Mouse (Mus musculus) sigmoid colon, adult 10 weeks (tissue): ENCODE results near the gene Dtd2. TPM values are rescaled to one million over a fixed set of nuclear protein-coding genes. Genes with fewer than 3 reads are reported as not detected.

Experiments used
- polyA plus RNA-seq: library from polyadenylated mRNA; stranded (reverse); fragments of 350-450 nt; fragmentation: Illumina TruSeq; extraction: RNeasy Lipid Tissue Mini Kit (QIAGEN cat#74804); gene quantifications from one replicate; pipeline ENCODE4 v1.2.3, GENCODE M21; 2014; ENCODE audit warnings: low read depth, low replicate concordance

Dtd2 gene
- 7.3 TPM for polyA plus RNA-seq

GRCm38 (mm10) chr12:52005877-52006632, at the start of gene Dtd2:
Gene Dtd2 (minus strand): TSS chr12:52006501.

GRCm38 (mm10) chr12:52027963-52028362, 21.7 kb upstream of the Dtd2 start, which contains the start of gene Gpr33:
Gene Gpr33 (minus strand): TSS chr12:52028063.

GRCm38 (mm10) chr12:51971070-51971664, 35.1 kb downstream of the Dtd2 start, which contains the start of gene Heatr5a:
Gene Heatr5a (minus strand): TSS chr12:51971321.

Other genes with a start within 250 kb of the Dtd2 start
- 89.6 TPM for gene Hectd1, start 177.0 kb downstream of the Dtd2 start, polyA plus RNA-seq
- gene Heatr5a, start 35.2 kb downstream of the Dtd2 start, polyA plus RNA-seq = 26.2 TPM
- gene Gpr33, start 21.6 kb upstream of the Dtd2 start, polyA plus RNA-seq = not detected
- 7.1 TPM for gene Nubpl, start 91.2 kb upstream of the Dtd2 start, polyA plus RNA-seq